Mouse (Mus musculus): Measurements from ENCODE around the gene Arhgap6. TPM values are rescaled to one million over a fixed set of nuclear protein-coding genes. Genes with fewer than 3 reads are reported as not detected.

The Arhgap6 gene
- polyA plus RNA-seq, 1 experiment from 2014 or later = 5.3 TPM

GRCm38 (mm10) chrX:168937941-168938340 lies 143.0 kb downstream of the Arhgap6 start:
- no peak overlapping the region for H3K4me3 ChIP-seq (ENCODE audit: low read length)
- H3K27me3 ChIP-seq (ENCODE audit: control insufficient read depth, insufficient read depth, low read length) = no peaks in the 10 kb centered on the region
- H3K9ac ChIP-seq (ENCODE audit: low read length) = no peak overlapping the region
- no peak for ATAC-seq (replicated peaks; ENCODE audit: extremely low read depth, insufficient read depth, low FRiP score)
- H3K4me2 ChIP-seq (ENCODE audit: low read depth, low read length) = no peak overlapping the region
- H3K9me3 ChIP-seq (replicated peaks; ENCODE audit: control insufficient read depth, low read length) = no peaks in the 10 kb centered on the region
- 0 out of 2 replicates have a peak, but pooled peaks cover 3% of the 10 kb centered on the region for H3K4me1 ChIP-seq (ENCODE audit: control insufficient read depth, insufficient read depth, low read length)
- H3K27ac ChIP-seq (ENCODE audit: low read length) = no peak overlapping the region
- H3K36me3 ChIP-seq (ENCODE audit: control insufficient read depth, insufficient read depth) = no peaks in the 10 kb centered on the region
- WGBS = 29% methylated on average over 4 of the region's 4 CpGs

GRCm38 (mm10) chrX:168941684-168942083 lies 146.8 kb downstream of the Arhgap6 start:
- H3K4me3 ChIP-seq (ENCODE audit: low read length) = no peak overlapping the region

GRCm38 (mm10) chrX:168943217-168943616 lies 148.3 kb downstream of the Arhgap6 start:
- 0 out of 2 replicates have a peak, but pooled peaks cover 3% of the 10 kb centered on the region for H3K4me1 ChIP-seq (ENCODE audit: control insufficient read depth, insufficient read depth, low read length)
- H3K9ac ChIP-seq (ENCODE audit: low read length) = no peak overlapping the region
- H3K36me3 ChIP-seq (ENCODE audit: control insufficient read depth, insufficient read depth) = no peaks in the 10 kb centered on the region
- WGBS = 55% methylated on average over 4 of the region's 4 CpGs
- ATAC-seq (replicated peaks; ENCODE audit: extremely low read depth, insufficient read depth, low FRiP score) = no peak
- H3K4me3 ChIP-seq (ENCODE audit: low read length) = no peak overlapping the region
- H3K27me3 ChIP-seq (ENCODE audit: control insufficient read depth, insufficient read depth, low read length) = no peaks in the 10 kb centered on the region
- H3K9me3 ChIP-seq (replicated peaks; ENCODE audit: control insufficient read depth, low read length) = no peaks in the 10 kb centered on the region
- H3K4me2 ChIP-seq (ENCODE audit: low read depth, low read length) = no peak overlapping the region
- H3K27ac ChIP-seq (ENCODE audit: low read length) = no peak overlapping the region

More at GRCm38 (mm10) chrX:168941684-168942083, 146.8 kb downstream of the Arhgap6 start:
- H3K27ac ChIP-seq (ENCODE audit: low read length) = no peak overlapping the region
- H3K9me3 ChIP-seq (replicated peaks; ENCODE audit: control insufficient read depth, low read length) = no peaks in the 10 kb centered on the region
- H3K27me3 ChIP-seq (ENCODE audit: control insufficient read depth, insufficient read depth, low read length) = no peaks in the 10 kb centered on the region
- no peak overlapping the region for H3K4me2 ChIP-seq (ENCODE audit: low read depth, low read length)
- no peaks in the 10 kb centered on the region for H3K36me3 ChIP-seq (ENCODE audit: control insufficient read depth, insufficient read depth)
- no peak overlapping the region for H3K9ac ChIP-seq (ENCODE audit: low read length)
- no peak for ATAC-seq (replicated peaks; ENCODE audit: extremely low read depth, insufficient read depth, low FRiP score)
- 79% methylated on average over 5 of the region's 5 CpGs for WGBS
- 0 out of 2 replicates have a peak, but pooled peaks cover 3% of the 10 kb centered on the region for H3K4me1 ChIP-seq (ENCODE audit: control insufficient read depth, insufficient read depth, low read length)

- H3K4me3 ChIP-seq (ENCODE audit: low read length) = no peak overlapping the region
- H3K9me3 ChIP-seq (replicated peaks; ENCODE audit: control insufficient read depth, low read length) = no peaks in the 10 kb centered on the region
- no peak overlapping the region for H3K4me2 ChIP-seq (ENCODE audit: low read depth, low read length)
- no peaks in the 10 kb centered on the region for H3K36me3 ChIP-seq (ENCODE audit: control insufficient read depth, insufficient read depth)
- no peaks in the 10 kb centered on the region for H3K27me3 ChIP-seq (ENCODE audit: control insufficient read depth, insufficient read depth, low read length)
- H3K9ac ChIP-seq (ENCODE audit: low read length) = no peak overlapping the region
- no peak overlapping the region for H3K27ac ChIP-seq (ENCODE audit: low read length)
- ATAC-seq (replicated peaks; ENCODE audit: extremely low read depth, insufficient read depth, low FRiP score) = no peak
- peaks cover 3% of the 10 kb centered on the region; the same call in 1 of the 2 replicates for H3K4me1 ChIP-seq (ENCODE audit: control insufficient read depth, insufficient read depth, low read length)
- WGBS = 38% methylated on average over 1 of the region's 1 CpGs
These were observed 180.5 kb downstream of the Arhgap6 start for GRCm38 (mm10) chrX:168975444-168975843.

- WGBS = 50% methylated on average over 3 of the region's 3 CpGs
- Histone ChIP-seq H3K9me3 (replicated peaks; ENCODE audit: control insufficient read depth, low read length) (no peaks in the 10 kb centered on the region), H3K4me1 (ENCODE audit: control insufficient read depth, insufficient read depth, low read length) (peaks cover 3% of the 10 kb centered on the region; the same call in 1 of the 2 replicates), H3K4me2 (ENCODE audit: low read depth, low read length) (no peak overlapping the region), H3K9ac (ENCODE audit: low read length) (no peak overlapping the region), H3K4me3 (ENCODE audit: low read length) (no peak overlapping the region), H3K27me3 (ENCODE audit: control insufficient read depth, insufficient read depth, low read length) (no peaks in the 10 kb centered on the region), H3K27ac (ENCODE audit: low read length) (no peak overlapping the region), H3K36me3 (ENCODE audit: control insufficient read depth, insufficient read depth) (no peaks in the 10 kb centered on the region)
- ATAC-seq (replicated peaks; ENCODE audit: extremely low read depth, insufficient read depth, low FRiP score) = no peak
These were observed 182.9 kb downstream of the Arhgap6 start for GRCm38 (mm10) chrX:168977776-168978175.

- no peaks in the 10 kb centered on the region for H3K27me3 ChIP-seq (ENCODE audit: control insufficient read depth, insufficient read depth, low read length)
- no peak for ATAC-seq (replicated peaks; ENCODE audit: extremely low read depth, insufficient read depth, low FRiP score)
- no peaks in the 10 kb centered on the region for H3K36me3 ChIP-seq (ENCODE audit: control insufficient read depth, insufficient read depth)
- H3K9me3 ChIP-seq (replicated peaks; ENCODE audit: control insufficient read depth, low read length) = no peaks in the 10 kb centered on the region
- 45% methylated on average over 2 of the region's 2 CpGs for WGBS
- no peak overlapping the region for H3K4me2 ChIP-seq (ENCODE audit: low read depth, low read length)
- peaks cover 3% of the 10 kb centered on the region; the same call in 1 of the 2 replicates for H3K4me1 ChIP-seq (ENCODE audit: control insufficient read depth, insufficient read depth, low read length)
- no peak overlapping the region for H3K9ac ChIP-seq (ENCODE audit: low read length)
- H3K27ac ChIP-seq (ENCODE audit: low read length) = no peak overlapping the region
- H3K4me3 ChIP-seq (ENCODE audit: low read length) = no peak overlapping the region
These were observed 185.5 kb downstream of the Arhgap6 start for GRCm38 (mm10) chrX:168980370-168980769.

GRCm38 (mm10) chrX:169007066-169007465 lies 212.2 kb downstream of the Arhgap6 start:
- Histone ChIP-seq H3K4me2 (ENCODE audit: low read depth, low read length) (no peak overlapping the region), H3K27me3 (ENCODE audit: control insufficient read depth, insufficient read depth, low read length) (no peaks in the 10 kb centered on the region), H3K36me3 (ENCODE audit: control insufficient read depth, insufficient read depth) (no peaks in the 10 kb centered on the region), H3K9me3 (replicated peaks; ENCODE audit: control insufficient read depth, low read length) (no peaks in the 10 kb centered on the region), H3K4me1 (ENCODE audit: control insufficient read depth, insufficient read depth, low read length) (no peaks in the 10 kb centered on the region), H3K4me3 (ENCODE audit: low read length) (no peak overlapping the region), H3K9ac (ENCODE audit: low read length) (no peak overlapping the region), H3K27ac (ENCODE audit: low read length) (no peak overlapping the region)
- 74% methylated on average over 1 of the region's 1 CpGs for WGBS
- no peak for ATAC-seq (replicated peaks; ENCODE audit: extremely low read depth, insufficient read depth, low FRiP score)

GRCm38 (mm10) chrX:169012701-169013100 lies 217.8 kb downstream of the Arhgap6 start:
- no peak for ATAC-seq (replicated peaks; ENCODE audit: extremely low read depth, insufficient read depth, low FRiP score)
- H3K27ac ChIP-seq (ENCODE audit: low read length) = no peak overlapping the region
- H3K4me3 ChIP-seq (ENCODE audit: low read length) = no peak overlapping the region
- peaks cover 4% of the 10 kb centered on the region; the same call in 1 of the 2 replicates for H3K4me1 ChIP-seq (ENCODE audit: control insufficient read depth, insufficient read depth, low read length)
- no peaks in the 10 kb centered on the region for H3K9me3 ChIP-seq (replicated peaks; ENCODE audit: control insufficient read depth, low read length)
- no peak overlapping the region for H3K9ac ChIP-seq (ENCODE audit: low read length)
- no peaks in the 10 kb centered on the region for H3K27me3 ChIP-seq (ENCODE audit: control insufficient read depth, insufficient read depth, low read length)
- H3K36me3 ChIP-seq (ENCODE audit: control insufficient read depth, insufficient read depth) = no peaks in the 10 kb centered on the region
- no peak overlapping the region for H3K4me2 ChIP-seq (ENCODE audit: low read depth, low read length)

- Histone ChIP-seq H3K9me3 (replicated peaks; ENCODE audit: control insufficient read depth, low read length) (no peaks in the 10 kb centered on the region), H3K4me3 (ENCODE audit: low read length) (no peak overlapping the region), H3K4me1 (ENCODE audit: control insufficient read depth, insufficient read depth, low read length) (no peaks in the 10 kb centered on the region), H3K4me2 (ENCODE audit: low read depth, low read length) (no peak overlapping the region), H3K27ac (ENCODE audit: low read length) (no peak overlapping the region), H3K27me3 (ENCODE audit: control insufficient read depth, insufficient read depth, low read length) (no peaks in the 10 kb centered on the region), H3K9ac (ENCODE audit: low read length) (no peak overlapping the region), H3K36me3 (ENCODE audit: control insufficient read depth, insufficient read depth) (no peaks in the 10 kb centered on the region)
- WGBS = 85% methylated on average over 1 of the region's 1 CpGs
- ATAC-seq (replicated peaks; ENCODE audit: extremely low read depth, insufficient read depth, low FRiP score) = no peak
These were observed 239.5 kb downstream of the Arhgap6 start for GRCm38 (mm10) chrX:169034390-169034789.
